Mouse (Mus musculus) kidney, adult 2 months (tissue): ENCODE data around the gene Traf3ip1. TPM values are rescaled to one million over a fixed set of nuclear protein-coding genes. Genes with fewer than 3 reads are reported as not detected.

ENCODE experiments used
- DNase-seq: peaks from one replicate; pipeline ENCODE4 v3.0.0; 2021
- H3K27ac ChIP-seq: fragments of 200-500 bp; 2 replicates; pipeline ENCODE4 v1.5.1; 2012; ENCODE audit warnings: low read depth, low read length, control low read depth, inconsistent platforms; ENCODE audit not compliant: insufficient read depth
- H3K27me3 ChIP-seq: fragments of 200-500 bp; replicated peaks from 2 replicates; pipeline ENCODE4 v1.6.1; 2012; ENCODE audit warnings: mild to moderate bottlenecking, moderate library complexity, low read length, inconsistent platforms; ENCODE audit not compliant: control insufficient read depth, insufficient read depth
- H3K36me3 ChIP-seq: fragments of 200-500 bp; 2 replicates; pipeline ENCODE4 v1.6.1; 2012; ENCODE audit warnings: mild to moderate bottlenecking, moderate library complexity, low read length, inconsistent platforms; ENCODE audit not compliant: control insufficient read depth, insufficient read depth
- H3K4me1 ChIP-seq: fragments of 200-500 bp; 2 replicates; pipeline ENCODE4 v1.6.1; 2011; ENCODE audit warnings: low read length; ENCODE audit not compliant: control insufficient read depth, insufficient read depth
- H3K4me3 ChIP-seq: fragments of 200-500 bp; 2 replicates; pipeline ENCODE4 v1.5.1; 2011; ENCODE audit warnings: mild to moderate bottlenecking, low read depth, low read length, control low read depth; ENCODE audit not compliant: insufficient read depth
- CTCF ChIP-seq: fragments of 200-500 bp; conservative IDR thresholded peaks from 2 replicates; pipeline ENCODE4 v1.5.1; 2011; ENCODE audit warnings: low read depth, mild to moderate bottlenecking, control low read depth, low read length, moderate library complexity, mixed read lengths; ENCODE audit not compliant: insufficient read depth, insufficient read length
- POLR2A ChIP-seq: fragments of 200-500 bp; IDR thresholded peaks from one replicate; pipeline ENCODE4 v1.6.1; 2011; ENCODE audit warnings: low read depth, low read length, control low read depth
- WGBS: fragments of 180-500 bp; shearing (Covaris S2); methylation state at CpG from one replicate; pipeline ENCODE4 v1.1.7; 2018; 5-methylcytosine and 5-hydroxymethylcytosine counted together
- polyA plus RNA-seq: library from polyadenylated mRNA; depleted of rRNA; stranded (reverse); fragments of >200 nt; gene quantifications from 2 replicates; pipeline ENCODE4 v1.2.3, GENCODE M21; 2012

Gene Traf3ip1
- polyA plus RNA-seq, 1 experiment = 11.2 TPM

DNA sequence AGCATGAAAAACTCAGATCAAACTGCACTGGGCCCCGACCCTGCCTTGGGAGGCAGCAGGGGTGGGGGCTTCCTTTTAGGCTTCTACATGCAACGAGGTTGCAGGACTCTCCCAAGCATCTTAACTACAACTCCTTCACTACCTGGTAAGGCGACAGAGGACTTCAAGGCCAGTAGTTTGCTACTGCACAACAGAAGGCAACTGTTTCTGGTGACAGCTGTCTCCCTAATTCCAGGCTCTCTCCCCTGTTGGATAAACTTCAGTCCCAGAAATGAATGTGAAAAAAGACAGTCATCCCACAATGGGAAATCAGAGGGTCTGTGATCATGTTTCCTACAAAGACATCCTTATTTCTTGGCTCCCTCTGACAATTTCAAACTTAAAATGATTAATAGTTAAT lies 9.0 kb upstream of the Traf3ip1 start:
- no peak overlapping the region for H3K4me3 ChIP-seq
- 87% methylated on average over 3 of the region's 3 CpGs for whole genome bisulfite sequencing
- no peak overlapping the region for H3K27ac ChIP-seq
- TF ChIP-seq CTCF (no peak), POLR2A (no peak)
- no peaks in the 10 kb centered on the region; the same call in 1 of the 2 replicates for H3K4me1 ChIP-seq
- H3K36me3 ChIP-seq = no peaks in the 10 kb centered on the region
- no peak for DNase-seq
- H3K27me3 ChIP-seq = no peaks in the 10 kb centered on the region

DNA sequence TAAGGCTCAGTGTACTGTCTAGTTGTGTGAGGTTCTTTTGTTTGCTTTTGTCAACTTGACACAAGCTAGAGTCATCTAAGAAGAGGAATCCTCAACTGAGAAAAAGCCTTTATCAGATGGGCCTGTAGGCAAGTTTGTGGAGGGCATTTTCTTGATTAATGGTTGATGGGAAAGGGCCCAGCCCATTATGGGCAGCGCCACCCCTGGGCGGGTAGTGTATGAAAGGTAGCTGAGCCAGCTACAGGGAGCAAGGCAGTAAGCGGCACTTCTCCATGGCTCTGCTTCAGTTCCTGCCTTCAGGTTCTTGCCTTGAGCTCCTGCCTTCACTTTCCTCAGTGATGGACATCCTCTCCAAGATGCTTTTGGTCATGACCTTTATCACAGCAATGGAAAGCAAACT lies 8.3 kb upstream of the Traf3ip1 start:
- peak; percentile 36 for DNase-seq
- H3K36me3 ChIP-seq = no peaks in the 10 kb centered on the region
- H3K4me3 ChIP-seq = no peak overlapping the region
- no peak overlapping the region for H3K27ac ChIP-seq
- no peaks in the 10 kb centered on the region; the same call in 1 of the 2 replicates for H3K4me1 ChIP-seq
- H3K27me3 ChIP-seq = no peaks in the 10 kb centered on the region
- TF ChIP-seq CTCF (no peak), POLR2A (no peak)
- 64% methylated on average over 3 of the region's 3 CpGs for WGBS

DNA sequence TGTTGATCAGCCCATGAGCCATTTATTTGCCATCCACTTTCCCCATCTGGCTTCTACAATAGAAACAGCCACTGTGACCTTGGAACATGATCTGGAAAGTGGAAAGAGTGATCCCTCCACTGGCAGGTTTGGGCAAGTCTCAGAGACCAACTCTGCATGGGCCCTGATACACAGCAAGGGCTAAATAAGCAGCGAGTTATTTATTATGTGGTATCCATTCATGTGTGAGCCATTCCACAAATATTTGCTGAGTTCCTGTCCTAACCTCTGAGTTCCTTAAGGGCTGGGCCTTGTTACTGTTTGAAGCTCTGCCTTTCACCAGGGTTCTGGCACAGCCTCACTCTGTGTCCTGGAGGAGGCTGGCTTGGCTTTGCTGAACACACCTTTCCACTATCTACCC lies 4.1 kb upstream of the Traf3ip1 start:
- Histone ChIP-seq H3K4me1 (peaks cover 4% of the 10 kb centered on the region; the same call in 1 of the 2 replicates), H3K27me3 (no peaks in the 10 kb centered on the region), H3K4me3 (no peak overlapping the region), H3K27ac (0 out of 2 replicates have a peak overlapping the region, but pooled peaks have one; percentile 7), H3K36me3 (no peaks in the 10 kb centered on the region)
- TF ChIP-seq CTCF = no peak
- TF ChIP-seq POLR2A = no peak
- DNase-seq = peak; percentile 88
- WGBS = 23% methylated on average over 1 of the region's 1 CpGs

DNA sequence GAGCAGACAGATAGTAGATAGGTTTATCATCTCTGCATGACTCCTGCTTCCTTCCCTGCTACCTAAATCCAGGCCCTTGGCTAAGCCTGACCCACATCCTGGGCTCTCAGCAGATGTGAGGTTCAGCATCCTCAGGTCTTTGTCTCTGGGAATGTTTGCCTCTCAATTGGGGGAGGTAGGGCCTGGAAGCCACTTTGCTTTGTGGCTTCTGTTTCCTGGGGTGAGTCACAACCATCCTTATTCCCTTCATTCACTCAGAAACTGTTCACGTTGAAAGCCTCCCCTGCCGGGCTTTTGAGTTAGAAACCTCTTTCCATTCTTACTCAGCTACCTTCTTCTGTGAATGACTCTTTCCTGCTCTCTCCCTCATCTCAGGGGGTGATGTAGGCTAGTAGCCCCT lies 1.7 kb upstream of the Traf3ip1 start:
- WGBS = 54% methylated on average over 2 of the region's 2 CpGs
- DNase-seq = no peak

DNA sequence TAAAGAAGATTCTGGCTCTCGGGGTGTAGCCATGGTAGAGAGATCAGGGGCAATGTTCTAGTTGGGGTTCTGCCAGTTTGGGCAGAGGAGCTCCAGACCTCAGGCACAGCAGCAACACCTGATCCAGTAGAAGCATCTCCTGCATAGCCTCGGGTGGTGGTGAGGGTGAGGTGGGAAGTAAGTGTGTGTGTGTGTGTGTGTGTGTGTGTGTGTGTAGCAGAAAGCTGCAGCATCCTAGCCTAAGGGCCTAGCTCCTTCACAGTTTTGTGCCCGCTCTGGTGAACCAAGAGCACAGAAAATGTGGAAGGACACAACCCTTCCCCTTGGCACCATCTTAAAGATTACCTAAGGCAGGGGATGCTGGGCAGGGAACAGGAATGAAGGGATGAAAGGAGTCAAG lies 509 bp upstream of the Traf3ip1 start:
- peaks cover 9% of the 10 kb centered on the region; the same call in 1 of the 2 replicates for H3K4me1 ChIP-seq
- 27% methylated on average over 3 of the region's 3 CpGs for WGBS
- no peak overlapping the region for H3K4me3 ChIP-seq
- TF ChIP-seq POLR2A (no peak), CTCF (no peak)
- no peaks in the 10 kb centered on the region for H3K36me3 ChIP-seq
- DNase-seq = peak; percentile 5
- H3K27ac ChIP-seq = no peak overlapping the region
- H3K27me3 ChIP-seq = no peaks in the 10 kb centered on the region

More for the DNA sequence above, 1.7 kb upstream of the Traf3ip1 start:
- H3K4me3 ChIP-seq = no peak overlapping the region
- H3K36me3 ChIP-seq = no peaks in the 10 kb centered on the region
- peaks cover 9% of the 10 kb centered on the region; the same call in 1 of the 2 replicates for H3K4me1 ChIP-seq
- H3K27me3 ChIP-seq = no peaks in the 10 kb centered on the region
- no peak for TF ChIP-seq CTCF
- H3K27ac ChIP-seq = no peak overlapping the region

DNA sequence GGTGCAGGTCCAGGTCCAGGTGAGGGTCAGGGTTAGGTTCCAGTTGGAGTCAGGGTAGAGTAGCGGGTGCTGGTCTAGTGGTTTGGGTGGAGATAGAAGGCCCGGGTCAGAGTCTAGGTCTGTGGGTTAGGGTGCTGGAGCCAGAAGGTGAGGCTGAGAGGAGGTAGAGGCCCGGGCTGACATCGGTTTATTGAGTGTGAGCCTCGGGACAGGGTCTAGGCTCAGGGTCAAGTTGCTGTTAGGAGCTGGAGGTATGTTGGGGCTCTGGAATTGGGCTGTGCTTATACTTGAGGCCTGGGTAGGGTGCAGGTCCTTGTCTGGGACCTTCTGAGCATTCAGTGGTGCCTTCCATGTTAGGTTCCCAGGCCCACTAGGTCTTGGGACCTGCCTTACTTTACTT lies 874 bp downstream of the Traf3ip1 start:
- Histone ChIP-seq H3K4me1 (peaks cover 9% of the 10 kb centered on the region; the same call in 1 of the 2 replicates), H3K36me3 (no peaks in the 10 kb centered on the region), H3K27ac (no peak overlapping the region), H3K4me3 (peak overlapping the region; percentile 68), H3K27me3 (no peaks in the 10 kb centered on the region)
- DNase-seq = peak; percentile 28
- WGBS = 26% methylated on average over 5 of the region's 5 CpGs
- TF ChIP-seq CTCF = no peak
- no peak for TF ChIP-seq POLR2A

DNA sequence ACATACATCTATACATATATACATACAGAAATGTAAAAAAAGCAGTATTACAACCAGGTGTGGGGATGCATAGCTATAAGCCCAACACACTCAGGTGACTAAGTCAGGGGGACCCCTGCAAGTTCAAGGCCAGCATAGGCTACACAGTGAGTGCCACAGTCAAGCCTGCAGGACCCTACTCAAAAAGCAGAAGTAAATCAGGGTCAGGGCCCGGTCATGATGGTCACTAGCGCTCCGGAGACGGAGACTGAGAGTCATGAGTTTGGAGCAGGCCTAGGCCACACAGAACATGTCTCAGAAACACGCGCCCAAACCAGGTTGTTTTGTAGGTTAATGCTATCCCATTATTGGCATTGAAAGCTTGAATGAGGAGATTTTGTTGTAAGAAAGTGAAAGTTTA lies 4.1 kb downstream of the Traf3ip1 start:
- DNase-seq = no peak
- WGBS = 92% methylated on average over 6 of the region's 6 CpGs
- Histone ChIP-seq H3K4me3 (no peak overlapping the region), H3K27me3 (no peaks in the 10 kb centered on the region), H3K4me1 (peaks cover 9% of the 10 kb centered on the region; the same call in 1 of the 2 replicates), H3K36me3 (no peaks in the 10 kb centered on the region), H3K27ac (no peak overlapping the region)
- TF ChIP-seq CTCF = no peak
- no peak for TF ChIP-seq POLR2A
